Mouse (Mus musculus) E14TG2a.4 (cell line): ENCODE data around the gene Cltrn.

ENCODE experiments used
- H3K27me3 ChIP-seq: 2 replicates; pipeline ENCODE4 v1.6.1; 2014; ENCODE audit warnings: low read length, control low read depth; ENCODE audit not compliant: insufficient read depth
- H3K36me3 ChIP-seq: 2 replicates; pipeline ENCODE4 v1.6.1; 2014; ENCODE audit warnings: low read length, control low read depth; ENCODE audit not compliant: insufficient read depth
- H3K4me1 ChIP-seq: replicated peaks from 2 replicates; pipeline ENCODE4 v1.6.1; 2014; ENCODE audit warnings: low read depth, low read length, control low read depth
- H3K4me3 ChIP-seq: replicated peaks from 2 replicates; pipeline ENCODE4 v1.5.1; 2014; ENCODE audit warnings: mild to moderate bottlenecking, low read length
- H3K9me3 ChIP-seq: 2 replicates; pipeline ENCODE4 v1.6.1; 2014; ENCODE audit warnings: low read length, control low read depth
- CTCF ChIP-seq: conservative IDR thresholded peaks from 2 replicates; pipeline ENCODE4 v1.5.1; 2014; ENCODE audit warnings: low read length
- NANOG ChIP-seq: IDR thresholded peaks from 2 replicates; pipeline ENCODE4 v1.6.1; 2014; ENCODE audit warnings: borderline replicate concordance, low read length, mixed read lengths
- POU5F1 ChIP-seq: IDR thresholded peaks from 2 replicates; pipeline ENCODE4 v1.6.1; 2014; ENCODE audit warnings: low read length, borderline replicate concordance

Gene Cltrn

DNA sequence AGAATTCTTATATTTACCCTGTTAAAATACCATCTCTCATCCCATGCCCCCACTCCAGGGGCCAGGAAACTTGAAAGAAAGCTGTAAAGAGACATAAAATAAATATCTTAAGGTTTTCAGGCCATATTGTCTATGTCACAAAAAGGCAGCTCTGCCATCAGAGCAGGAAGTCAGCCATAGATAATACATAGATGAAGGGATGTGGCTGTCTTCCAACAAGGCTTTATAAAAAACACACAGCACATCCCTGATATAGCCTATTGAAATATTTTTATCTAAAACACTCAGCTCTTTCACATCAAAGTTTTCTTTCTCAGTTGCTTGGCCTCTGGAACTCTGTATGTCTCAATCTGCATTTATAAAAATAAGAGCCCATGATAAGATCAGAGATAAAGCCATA lies 65.0 kb downstream of the Cltrn start:
- Histone ChIP-seq H3K36me3 (no peaks in the 10 kb centered on the region), H3K9me3 (no peaks in the 10 kb centered on the region), H3K27me3 (no peaks in the 10 kb centered on the region), H3K4me3 (no peak overlapping the region), H3K4me1 (no peaks in the 10 kb centered on the region)
- no peak for TF ChIP-seq NANOG
- no peak for TF ChIP-seq POU5F1
- TF ChIP-seq CTCF = no peak

DNA sequence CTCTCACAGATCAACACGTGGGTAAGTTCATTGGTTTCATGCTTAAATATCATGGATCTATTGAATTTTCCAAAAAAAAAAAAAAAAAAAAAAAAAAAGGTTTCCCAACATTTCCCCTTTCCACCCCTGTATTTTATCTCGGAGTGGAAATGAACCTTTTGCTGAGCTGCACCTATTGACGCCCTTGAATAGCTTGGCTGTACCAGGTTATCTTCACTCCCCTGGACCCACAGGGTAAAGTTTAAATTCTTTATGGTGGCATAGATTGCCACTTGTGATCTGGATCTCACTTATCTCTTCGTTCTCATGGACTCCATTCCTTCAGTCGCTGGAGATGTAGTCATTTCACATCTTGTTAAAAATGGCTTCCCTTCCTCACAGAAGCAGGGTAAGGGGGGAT lies 66.0 kb downstream of the Cltrn start:
- H3K36me3 ChIP-seq = no peaks in the 10 kb centered on the region
- no peak for TF ChIP-seq POU5F1
- TF ChIP-seq CTCF = no peak
- TF ChIP-seq NANOG = no peak
- H3K4me1 ChIP-seq = no peaks in the 10 kb centered on the region
- H3K9me3 ChIP-seq = no peaks in the 10 kb centered on the region
- H3K4me3 ChIP-seq = no peak overlapping the region
- no peaks in the 10 kb centered on the region for H3K27me3 ChIP-seq

DNA sequence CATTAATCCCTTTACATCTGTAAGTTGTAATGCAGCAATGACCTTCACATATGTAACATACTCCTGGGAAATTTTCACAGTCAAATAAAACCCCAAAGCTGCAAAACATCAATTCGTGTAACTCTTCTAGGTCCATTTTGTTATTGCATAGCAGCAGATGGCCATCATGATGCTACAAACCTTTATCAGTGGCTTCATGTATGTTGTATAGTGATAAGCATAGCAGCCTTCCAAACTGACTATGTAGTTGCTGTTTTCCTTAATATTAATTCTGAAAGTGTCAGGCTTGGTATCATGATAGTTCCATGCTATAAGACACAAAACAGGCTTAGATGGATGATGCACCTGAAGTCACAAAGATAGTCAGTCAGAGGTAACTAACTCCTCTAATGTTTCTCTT lies 76.1 kb downstream of the Cltrn start:
- Histone ChIP-seq H3K9me3 (no peaks in the 10 kb centered on the region), H3K27me3 (no peaks in the 10 kb centered on the region), H3K4me3 (no peak overlapping the region), H3K4me1 (no peaks in the 10 kb centered on the region), H3K36me3 (no peaks in the 10 kb centered on the region)
- TF ChIP-seq NANOG = no peak
- TF ChIP-seq CTCF = no peak
- TF ChIP-seq POU5F1 = no peak
